Mouse (Mus musculus) NIH3T3 (cell line): ENCODE measurements around the gene Pold3.
"Not testable (repeated sequence)": the region's sequence is repeated elsewhere in the genome, so short reads cannot be mapped to it uniquely, and the experiment has no call there.

Source experiments
- DNase-seq: peaks from one replicate; pipeline ENCODE4 v3.0.0-alpha.2; 2012; ENCODE audit warnings: low read depth

Pold3 gene

DNA sequence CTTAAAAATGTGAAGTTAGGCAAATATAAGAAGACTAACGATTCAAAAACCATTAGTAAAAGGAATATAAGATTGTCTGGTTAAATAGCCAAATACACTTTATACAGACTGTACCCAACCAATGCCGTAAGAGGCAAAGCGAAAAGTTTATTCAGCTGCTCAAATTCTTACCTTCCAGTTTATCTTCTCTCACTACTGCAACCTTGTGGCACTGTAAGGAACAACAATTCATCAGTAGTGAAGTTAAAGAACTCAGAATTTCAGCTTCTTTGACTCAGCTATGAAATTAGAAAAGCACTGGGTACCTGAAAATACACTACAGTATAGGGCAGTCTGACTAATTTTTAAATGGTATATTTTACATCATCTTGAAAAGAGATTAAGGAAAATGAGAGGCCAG, 13.0 kb downstream of the Pold3 start:
- DNase-seq, result peak; percentile 69

DNA sequence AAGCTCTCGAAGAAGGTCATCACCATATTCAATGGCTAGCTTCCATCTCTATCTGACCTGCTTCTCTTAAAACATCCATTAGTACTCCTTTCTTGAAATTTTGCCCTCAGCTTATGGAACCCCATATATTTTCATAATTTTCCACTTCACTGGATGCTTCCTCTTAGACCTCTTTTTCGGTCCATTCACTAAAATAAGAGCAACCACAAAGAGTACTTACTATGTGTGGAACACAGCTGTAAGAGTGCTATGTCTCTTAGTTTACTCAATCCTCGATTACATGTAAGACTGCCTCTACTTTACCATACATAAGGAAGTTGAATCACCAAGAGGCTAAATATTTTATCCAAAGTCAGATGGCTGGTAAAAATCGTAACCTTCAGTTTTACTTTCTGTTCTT, 16.7 kb downstream of the Pold3 start:
- no peak for DNase-seq

DNA sequence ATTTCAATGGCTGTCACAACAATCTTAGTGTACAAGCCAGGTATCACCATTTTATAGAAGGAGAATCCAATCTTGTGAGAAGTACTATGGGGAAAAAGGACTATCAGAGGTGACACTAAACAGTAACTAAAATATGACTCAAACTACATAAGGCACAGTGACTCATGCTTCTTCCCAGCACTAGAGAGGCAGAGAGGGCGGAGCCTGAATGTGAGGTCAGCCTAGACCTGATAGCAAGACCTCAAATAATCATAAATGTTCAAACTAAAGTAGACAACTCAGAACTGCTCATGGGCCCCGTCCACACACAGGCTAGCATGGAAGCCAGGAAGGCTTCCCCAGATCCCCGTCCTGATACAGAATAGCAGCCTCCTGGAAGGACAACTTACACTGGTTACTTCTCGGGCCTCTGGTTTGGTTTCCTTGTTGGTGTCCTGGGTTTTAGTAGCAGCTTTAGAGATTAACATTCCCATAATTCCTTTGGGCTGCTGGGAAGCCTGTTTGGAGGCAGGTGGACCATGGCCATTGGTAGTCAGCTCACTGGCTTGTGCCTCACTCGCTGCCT, 21.3 kb downstream of the Pold3 start:
- DNase-seq, result peak; percentile 66

DNA sequence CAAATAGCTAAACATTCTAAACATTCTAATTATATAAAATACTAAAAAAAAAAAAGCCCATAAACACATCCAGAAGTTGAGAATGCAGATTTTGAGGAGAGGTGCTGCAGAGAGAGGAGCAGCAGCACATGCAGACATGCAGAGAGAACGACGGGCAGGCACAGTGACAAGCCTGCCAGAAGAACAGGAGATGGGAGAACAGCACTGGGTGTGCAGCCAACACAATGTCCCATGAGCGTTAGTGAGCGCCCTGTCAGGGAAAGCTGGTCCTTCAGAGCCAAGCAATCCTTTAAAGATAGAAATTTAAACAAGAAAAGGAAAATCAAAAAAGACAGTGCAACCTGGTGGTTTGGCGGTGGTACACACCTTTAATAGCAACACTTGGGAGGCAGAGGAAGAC, 34.5 kb downstream of the Pold3 start:
- no peak for DNase-seq

DNA sequence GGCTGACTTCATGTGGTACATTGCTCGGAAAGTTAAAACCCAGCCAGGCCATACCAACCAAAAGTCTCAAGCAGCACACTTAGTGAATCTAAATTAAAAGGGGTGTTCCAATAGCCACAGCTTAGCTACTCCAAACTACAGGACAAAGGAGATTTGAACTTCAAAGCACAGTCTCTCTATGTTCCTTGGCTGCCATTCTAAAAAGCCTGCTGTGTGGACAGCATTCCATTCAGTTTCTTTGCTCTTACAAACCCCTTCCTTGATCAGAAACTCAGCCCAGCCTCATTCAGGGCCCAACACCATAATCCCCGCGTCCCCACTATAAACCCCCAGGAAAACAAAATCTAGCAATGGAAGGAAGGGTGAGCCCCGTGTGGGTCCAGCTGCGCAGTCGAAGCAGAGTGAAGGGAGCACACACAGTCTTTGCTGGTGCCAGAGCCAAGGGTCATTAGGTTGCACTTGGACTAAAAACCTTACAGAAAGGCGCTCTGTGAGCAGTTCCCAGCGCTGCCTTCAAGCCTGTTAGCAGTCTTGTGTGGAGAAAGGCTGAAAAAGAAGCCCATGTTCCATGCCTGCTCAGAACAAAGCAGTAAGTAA, 35.1 kb downstream of the Pold3 start:
- no peak for DNase-seq

DNA sequence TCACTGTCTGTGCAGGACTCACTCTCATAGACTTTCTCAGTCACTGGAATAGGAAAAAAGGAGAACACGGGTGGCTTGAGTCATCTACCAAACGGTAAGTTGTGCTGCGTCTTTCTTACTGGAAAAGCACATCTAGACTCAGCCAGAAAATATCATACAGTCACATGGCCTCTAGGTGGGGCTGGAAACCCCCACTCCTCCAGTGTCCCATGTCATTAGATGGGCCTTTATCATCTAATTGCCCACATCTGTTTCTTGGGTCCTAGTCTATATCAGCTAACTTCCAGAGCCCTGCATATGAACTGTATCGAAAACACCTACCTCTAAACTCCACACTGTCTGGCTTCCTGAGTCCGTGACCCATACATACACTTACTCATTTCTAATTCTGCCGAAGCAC, 37.6 kb downstream of the Pold3 start:
- DNase-seq, result no peak

DNA sequence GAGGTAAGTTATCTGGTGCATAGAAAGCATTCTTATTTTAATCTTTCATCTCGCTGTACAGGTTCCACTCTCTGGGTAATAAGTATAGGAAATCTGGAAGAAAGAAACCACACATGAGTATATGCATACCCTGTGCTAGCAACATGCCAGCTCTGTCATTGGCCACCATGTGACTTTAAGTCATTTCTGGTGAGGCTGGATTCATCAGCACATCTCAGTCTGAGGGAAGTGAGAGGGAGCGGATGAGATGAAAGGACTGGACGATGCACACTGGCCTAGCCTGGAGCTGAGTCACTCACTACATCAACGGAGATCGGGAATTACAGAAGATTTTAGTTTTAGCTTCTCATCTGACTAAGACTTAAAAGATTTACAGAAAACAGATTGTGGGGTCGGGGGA, 38.5 kb downstream of the Pold3 start:
- DNase-seq, result peak; percentile 50

DNA sequence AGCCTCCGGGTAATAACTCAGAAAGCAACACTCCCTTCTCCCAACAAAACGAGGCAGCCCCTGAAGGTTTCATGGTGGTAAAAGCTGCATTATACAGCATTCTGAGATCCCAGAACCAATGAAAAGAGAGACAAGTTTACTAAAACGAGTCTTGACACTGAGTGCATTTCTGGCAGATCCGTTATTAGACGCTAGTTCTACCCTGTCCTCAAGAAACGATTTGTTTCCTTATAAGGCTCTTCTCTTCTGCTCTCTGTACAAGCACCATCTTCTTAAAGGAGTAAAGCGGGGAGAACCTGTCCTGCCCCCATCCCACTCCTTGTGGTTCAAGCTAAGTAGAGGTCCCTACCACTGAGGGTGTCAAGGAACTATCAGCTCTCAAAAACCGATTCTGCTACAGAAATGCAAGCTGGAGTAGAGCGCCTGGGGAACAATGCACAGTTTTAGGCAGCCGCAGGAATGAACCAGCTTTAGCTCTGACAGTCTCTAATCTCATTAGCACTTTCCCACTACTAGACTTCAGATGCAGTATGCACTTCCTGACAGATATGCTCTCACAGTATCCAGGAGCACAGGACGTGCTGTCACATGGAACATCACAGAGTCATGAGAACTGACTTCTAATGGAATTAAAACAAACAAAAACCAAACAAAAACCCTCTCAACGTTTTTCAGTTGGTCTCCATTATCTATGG, 41.1 kb downstream of the Pold3 start:
- DNase-seq, result no peak

DNA sequence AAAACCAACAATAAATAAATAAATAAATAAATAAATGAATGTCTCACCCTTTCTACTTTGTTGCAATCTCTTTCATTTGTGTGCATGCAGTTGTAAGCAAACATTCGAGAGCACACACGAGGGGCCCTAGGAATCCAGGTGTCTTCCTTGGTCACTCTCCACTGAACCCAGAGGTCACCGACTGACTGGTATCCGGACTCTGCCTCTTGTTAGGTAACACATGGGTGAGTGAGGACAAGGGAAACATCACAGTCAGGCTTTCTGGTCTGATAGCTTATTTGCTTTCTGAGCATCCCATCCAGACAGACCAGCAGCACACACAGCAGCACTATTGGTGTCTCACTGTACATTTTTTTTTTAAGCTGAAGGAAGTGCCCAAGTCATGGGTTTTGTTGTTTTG, 44.3 kb downstream of the Pold3 start:
- DNase-seq, result no peak

DNA sequence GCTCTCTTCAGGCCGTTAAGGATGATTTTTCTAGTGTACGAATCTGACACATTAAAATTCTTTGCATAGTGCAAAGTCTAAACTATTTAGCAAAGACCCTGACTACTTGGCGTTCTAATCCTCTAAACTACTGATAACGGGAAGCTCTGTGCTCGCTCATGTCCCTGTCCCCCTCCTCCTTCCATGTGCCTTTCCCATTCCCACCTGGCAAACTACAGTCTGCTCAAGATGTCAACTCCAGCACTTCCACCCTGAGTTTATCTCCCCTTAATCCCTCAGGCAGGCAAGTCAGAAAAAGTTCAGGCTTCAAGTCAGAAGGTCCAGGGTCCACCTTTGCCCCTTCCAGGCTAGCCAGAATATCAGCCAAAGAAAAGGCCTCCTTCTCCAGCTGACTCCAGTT, 45.1 kb downstream of the Pold3 start:
- DNase-seq, result no peak

DNA sequence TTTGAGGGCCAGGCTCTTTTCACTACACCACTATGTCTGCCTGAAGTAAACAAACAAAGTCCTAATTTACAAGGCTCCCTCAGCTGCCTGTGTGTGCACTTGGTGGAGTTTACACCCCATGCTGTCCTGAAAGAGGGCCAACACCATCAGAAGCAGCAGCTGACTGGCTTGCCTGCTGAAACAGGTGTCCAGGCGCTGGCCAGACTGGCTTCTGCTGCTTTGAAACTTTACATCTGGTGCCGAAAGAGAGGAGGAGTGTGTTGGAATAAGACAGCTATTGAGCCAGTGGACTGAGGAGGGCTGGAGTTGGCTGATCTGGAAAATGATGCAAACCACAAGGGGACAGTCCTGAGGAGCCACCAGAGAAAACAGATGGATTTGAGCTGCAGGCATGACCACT, 47.4 kb downstream of the Pold3 start:
- no peak for DNase-seq

DNA sequence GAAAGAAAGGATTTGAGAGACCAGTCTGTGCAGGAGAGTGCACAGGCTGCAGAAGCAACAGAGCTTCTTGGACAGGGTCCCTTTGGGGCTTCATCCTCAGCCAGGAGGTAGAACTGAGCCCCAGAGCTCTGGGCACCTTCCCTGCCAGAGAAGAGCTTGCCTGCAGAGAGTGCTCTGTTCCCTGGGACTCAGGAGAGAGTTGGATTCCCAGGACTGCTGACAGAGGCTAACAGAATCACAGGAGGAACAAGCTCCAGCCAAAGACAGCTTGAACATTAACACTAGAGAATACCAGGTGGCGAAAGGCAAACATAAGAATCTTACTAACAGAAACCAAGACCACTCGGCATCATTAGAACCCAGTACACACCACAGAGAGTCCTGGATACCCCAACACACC, 68.4 kb downstream of the Pold3 start:
- DNase-seq, result not testable (repeated sequence)

DNA sequence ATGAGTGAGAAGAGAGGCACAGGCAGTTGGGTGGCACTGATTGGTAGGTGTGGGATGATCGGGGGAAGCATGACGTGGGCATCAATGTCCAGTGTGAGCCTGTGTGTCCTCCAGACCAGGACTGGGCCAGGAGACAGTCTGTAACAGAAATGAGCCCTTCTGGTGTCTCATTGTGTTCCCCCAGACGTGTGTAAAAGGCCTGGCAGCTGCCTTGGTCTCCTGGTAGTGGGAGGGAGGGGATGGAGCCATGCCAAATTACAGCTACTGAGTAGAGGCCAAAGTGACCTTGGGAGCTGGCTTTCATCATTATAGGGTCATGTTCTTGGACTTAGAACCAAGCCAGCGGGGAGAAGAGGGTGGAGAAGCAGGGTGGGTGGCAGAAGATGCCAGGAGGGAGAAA, 69.5 kb downstream of the Pold3 start:
- DNase-seq, result no peak

DNA sequence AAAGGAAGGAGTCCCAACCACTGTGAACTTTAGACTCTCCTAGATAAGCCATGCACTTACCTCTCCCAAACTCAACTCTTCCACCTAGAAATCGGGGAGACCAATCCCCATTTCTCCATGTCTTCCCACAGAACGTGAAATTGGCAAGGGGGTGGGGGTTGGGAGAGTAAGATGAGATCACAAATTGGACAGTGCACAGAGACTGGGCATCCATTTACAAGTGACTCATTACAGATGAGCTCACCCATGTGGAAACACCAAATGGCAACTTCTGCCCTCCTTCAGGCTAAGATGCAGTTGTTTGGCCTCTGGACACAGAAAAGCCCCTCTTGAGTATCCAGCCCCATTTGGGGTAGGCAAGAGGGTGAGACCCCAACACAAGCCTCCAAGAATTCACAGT, 74.9 kb downstream of the Pold3 start:
- DNase-seq, result peak; percentile 65

DNA sequence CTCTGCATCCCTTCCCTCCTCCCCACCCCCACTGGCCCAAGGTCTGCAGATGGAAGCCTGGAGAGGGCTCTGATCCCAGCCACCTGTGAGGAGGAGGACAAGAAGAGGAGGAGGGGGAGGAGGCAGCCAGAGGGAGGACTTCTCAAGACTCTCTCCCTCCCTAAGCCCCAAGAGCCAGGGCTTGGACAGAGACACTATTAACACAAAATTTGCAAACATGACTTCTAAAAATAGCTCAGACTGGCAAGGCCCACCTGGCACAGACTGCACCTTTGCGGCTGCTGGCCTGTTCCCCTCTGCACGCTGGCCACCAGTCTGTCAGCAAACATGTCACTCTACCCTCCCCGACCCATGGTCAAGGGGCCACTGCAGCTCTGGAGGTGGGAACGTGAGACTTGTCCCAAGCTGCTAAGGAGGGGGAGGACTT, 77.7 kb downstream of the Pold3 start:
- no peak for DNase-seq

DNA sequence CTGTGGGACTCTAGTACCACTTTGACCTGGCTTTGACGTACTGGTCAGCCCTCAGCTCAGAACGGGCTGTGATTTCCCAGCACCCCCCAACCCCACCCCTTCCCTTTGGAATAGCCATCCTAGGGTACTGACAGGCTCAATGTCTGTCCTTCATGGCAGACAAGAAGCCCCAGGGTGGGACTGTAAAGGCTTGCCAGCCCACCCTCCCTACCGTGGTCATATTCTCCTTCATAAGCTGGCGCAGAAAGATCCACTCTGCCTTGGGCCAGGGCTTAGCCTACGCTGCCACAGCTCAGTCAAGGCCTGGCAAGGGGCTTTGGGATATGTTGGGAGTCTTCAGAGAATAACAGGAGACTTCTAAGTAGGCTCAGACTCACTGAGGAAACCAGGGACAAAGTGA, 78.3 kb downstream of the Pold3 start:
- DNase-seq, result no peak

DNA sequence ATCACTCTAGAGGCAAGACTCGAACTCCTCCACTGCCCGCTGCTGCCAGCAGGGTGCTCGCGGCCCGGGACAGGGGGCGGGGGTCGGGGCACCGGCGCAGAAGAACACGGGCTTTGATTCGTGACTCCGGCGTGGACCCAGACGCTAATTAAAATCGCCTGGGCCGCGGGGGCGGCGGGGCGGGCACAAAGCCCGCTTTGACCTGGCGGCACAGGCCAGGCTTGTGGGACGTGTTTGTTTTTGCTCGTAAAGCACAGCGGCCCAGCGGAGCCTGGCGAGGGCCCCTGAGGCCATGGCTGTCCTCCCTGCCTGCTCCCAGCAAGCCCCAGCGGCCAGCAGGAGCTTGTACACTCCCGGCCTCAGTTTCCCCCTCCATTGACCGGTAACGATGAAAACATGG, 79.2 kb downstream of the Pold3 start:
- no peak for DNase-seq

DNA sequence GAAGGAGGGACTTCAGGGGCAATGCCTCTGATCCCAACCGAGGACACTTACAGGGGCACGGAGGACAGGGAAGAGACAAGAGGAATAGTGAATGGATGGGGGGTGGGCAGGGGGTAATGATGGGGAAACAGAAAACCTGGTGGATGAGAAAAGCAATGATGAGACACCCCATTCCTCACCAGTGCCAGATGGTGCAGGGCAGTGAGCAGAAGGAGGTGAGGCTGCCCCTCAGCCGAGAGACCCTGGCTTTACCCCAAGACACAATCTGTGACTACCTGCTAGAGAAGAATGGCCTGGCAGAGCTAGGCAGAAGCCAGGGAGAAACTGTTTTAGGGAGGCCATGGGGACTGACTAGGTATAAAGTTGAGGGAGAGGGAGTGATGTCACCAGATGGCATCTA, 84.9 kb downstream of the Pold3 start:
- DNase-seq, result no peak

DNA sequence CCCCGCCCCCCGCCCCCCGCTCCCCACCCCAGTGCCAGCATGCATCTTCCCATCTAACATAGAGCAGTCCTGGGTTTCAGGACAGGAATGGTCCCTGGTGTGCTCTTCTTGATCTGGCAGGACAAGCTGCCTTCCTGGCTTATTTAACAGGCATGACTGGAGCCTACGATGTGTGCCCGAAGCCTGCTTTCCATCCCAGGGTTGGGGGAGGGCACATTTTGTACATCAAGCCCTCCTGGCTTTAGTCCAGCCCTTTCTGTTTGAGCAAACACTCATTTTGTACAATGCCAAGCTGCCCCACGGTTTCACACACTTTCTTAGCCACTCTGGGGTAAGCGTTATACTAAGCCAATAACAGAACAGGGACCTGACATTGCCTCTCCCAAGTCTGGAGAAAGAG, 85.3 kb downstream of the Pold3 start:
- no peak for DNase-seq

DNA sequence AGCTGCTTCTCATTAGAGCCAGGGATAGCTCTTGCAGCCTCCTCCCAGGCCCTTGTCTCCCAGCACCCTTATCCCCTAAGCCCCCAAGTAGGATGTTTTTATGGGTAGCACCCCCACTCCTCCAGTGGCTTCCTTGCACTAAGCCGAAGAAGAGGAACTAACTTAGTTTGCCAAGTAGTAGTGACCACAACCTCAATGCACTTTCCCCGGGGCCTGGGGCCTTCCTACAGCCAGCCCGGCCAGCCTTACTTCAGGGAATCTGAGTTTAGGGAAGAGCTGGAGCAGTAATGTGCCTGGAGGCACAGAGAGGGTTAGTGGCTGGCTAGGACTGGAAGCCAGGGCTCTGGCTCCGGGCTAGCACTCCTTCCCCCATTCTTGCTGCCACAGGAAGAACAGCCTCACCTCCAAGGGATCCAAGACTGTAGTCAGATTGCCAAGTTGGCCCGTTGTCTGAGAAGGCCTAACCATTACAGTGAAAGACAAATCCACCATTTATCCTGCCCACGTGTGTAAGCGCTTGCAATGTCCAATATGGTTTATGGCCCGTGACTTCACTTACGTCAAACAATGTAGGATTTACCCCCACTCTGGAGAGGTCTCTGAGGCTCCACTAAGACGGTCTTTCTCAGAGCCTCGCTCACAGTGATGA, 86.4 kb downstream of the Pold3 start:
- DNase-seq, result no peak

DNA sequence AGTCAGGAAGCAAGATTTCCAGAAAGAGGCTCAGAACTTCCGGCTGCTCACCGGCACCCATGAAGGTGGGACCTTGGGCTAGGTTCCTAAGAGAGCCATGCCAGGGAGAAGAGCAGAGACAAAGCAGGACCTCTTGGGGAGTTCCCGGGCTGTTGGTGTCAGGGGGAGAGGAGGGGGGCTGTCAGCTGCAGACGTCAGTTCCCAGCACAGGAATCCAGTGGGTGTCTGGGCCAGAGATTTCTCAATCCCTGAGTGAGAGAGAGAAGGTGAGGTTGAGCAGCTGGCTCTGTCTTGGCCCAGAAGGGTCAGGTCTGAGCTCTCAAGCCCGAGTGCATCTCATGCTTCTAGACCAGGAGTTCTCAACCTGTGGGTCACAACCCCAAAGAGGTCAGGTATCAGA, 87.7 kb downstream of the Pold3 start:
- peak; percentile 9 for DNase-seq
